In genomic region chr3:116424160-116424972, GRCm38 (mm10) we compare ENCODE assay signal across 8 mouse cellular contexts. TPM values are rescaled to one million over a fixed set of nuclear protein-coding genes. Genes with fewer than 3 reads are reported as not detected.
A peak's percentile ranks its signal among the peaks of the same experiment; 100 is the strongest.
DNase-seq lines count a peak whose midpoint lies in the region; ATAC-seq and TF ChIP-seq lines count a peak whose summit lies in the region.

No protein-coding gene starts in this region.

- peak overlapping the region; percentile 99 for H3K4me2 ChIP-seq in hindbrain, embryonic 15.5 days

- no peak for TF ChIP-seq POLR2A in kidney, adult 2 months (IDR thresholded peaks at IDR 0.05; ENCODE audit: low read depth, low read length)
- TF ChIP-seq POLR2A in ES-Bruce4 (IDR thresholded peaks at IDR 0.05; ENCODE audit: insufficient read depth, low read length), result no peak

- H3K4me1 ChIP-seq in kidney, adult 2 months (ENCODE audit: control insufficient read depth, insufficient read depth, low read length), result no peaks in the 10 kb centered on the region
- no peaks in the 10 kb centered on the region for H3K4me1 ChIP-seq in ES-Bruce4 (ENCODE audit: control insufficient read depth, insufficient read depth, low read length)
- peaks cover 29% of the 10 kb centered on the region for H3K4me1 ChIP-seq in hindbrain, embryonic 15.5 days (replicated peaks)

- H3K9ac ChIP-seq in ES-Bruce4 (ENCODE audit: low read depth, poor library complexity, severe bottlenecking), result peak overlapping the region; percentile 65
- H3K9ac ChIP-seq in hindbrain, embryonic 15.5 days, result peak overlapping the region; percentile 70

- ATAC-seq in common myeloid progenitor, adult 5-6 weeks (replicated peaks; ENCODE audit: low read depth, poor library complexity, severe bottlenecking), result peak; percentile 7; the same call in 1 of the 2 replicates
- ATAC-seq in hindbrain, embryonic 15.5 days (ENCODE audit: low FRiP score, low read depth), result peak; percentile 86
- ATAC-seq in megakaryocyte-erythroid progenitor cell, adult 5-6 weeks (replicated peaks; ENCODE audit: low FRiP score, low TSS enrichment, poor library complexity, severe bottlenecking), result peak; percentile 11

- no peak for DNase-seq in kidney, adult 2 months
- DNase-seq in kidney, postnatal 14 days, result no peak
- DNase-seq in layer of hippocampus, adult 18-20 months (ENCODE audit: low spot score in 2 of 2), result no peak
- DNase-seq in retina, postnatal 1 day, result no peak

- TF ChIP-seq CTCF in kidney, adult 2 months (conservative IDR thresholded peaks at IDR 0.05; ENCODE audit: insufficient read depth, insufficient read length, low read depth, low read length), result no peak
- TF ChIP-seq CTCF in ES-Bruce4 (IDR thresholded peaks at IDR 0.05; ENCODE audit: low read depth, low read length), result no peak

- H3K36me3 ChIP-seq in kidney, adult 2 months (ENCODE audit: control insufficient read depth, insufficient read depth, low read length), result no peaks in the 10 kb centered on the region
- H3K36me3 ChIP-seq in ES-Bruce4 (ENCODE audit: control insufficient read depth, insufficient read depth, low read length, poor library complexity, severe bottlenecking), result no peaks in the 10 kb centered on the region
- no peaks in the 10 kb centered on the region for H3K36me3 ChIP-seq in hindbrain, embryonic 15.5 days

- 0 out of 2 replicates have a peak, but pooled peaks have one; percentile 20 for TF ChIP-seq EP300 in ES-Bruce4 (IDR thresholded peaks at IDR 0.05; ENCODE audit: insufficient read depth, low read depth, low read length)

- H3K4me3 ChIP-seq in kidney, adult 2 months (ENCODE audit: insufficient read depth, low read depth, low read length), result peak overlapping the region; percentile 78
- H3K4me3 ChIP-seq in ES-Bruce4 (ENCODE audit: low read depth, low read length), result peak overlapping the region; percentile 79
- peak overlapping the region; percentile 79 for H3K4me3 ChIP-seq in hindbrain, embryonic 15.5 days

- under 1% methylated on average over 32 of the region's 32 CpGs for WGBS in kidney, adult 2 months
- under 1% methylated on average over 32 of the region's 32 CpGs for whole genome bisulfite sequencing in hindbrain, embryonic 15.5 days

- H3K9me3 ChIP-seq in ES-Bruce4 (replicated peaks; ENCODE audit: control insufficient read depth, insufficient read depth, low read length, poor library complexity, severe bottlenecking), result no peaks in the 10 kb centered on the region
- H3K9me3 ChIP-seq in hindbrain, embryonic 15.5 days, result no peaks in the 10 kb centered on the region

- no peaks in the 10 kb centered on the region for H3K27me3 ChIP-seq in kidney, adult 2 months (replicated peaks; ENCODE audit: control insufficient read depth, insufficient read depth, low read length)
- H3K27me3 ChIP-seq in ES-Bruce4 (ENCODE audit: control insufficient read depth, insufficient read depth, low read length, poor library complexity, severe bottlenecking), result no peaks in the 10 kb centered on the region
- H3K27me3 ChIP-seq in hindbrain, embryonic 15.5 days, result no peaks in the 10 kb centered on the region

- peak overlapping the region; percentile 54; the same call in 1 of the 2 replicates for H3K27ac ChIP-seq in kidney, adult 2 months (ENCODE audit: insufficient read depth, low read depth, low read length)
- peak overlapping the region; percentile 67 for H3K27ac ChIP-seq in ES-Bruce4 (ENCODE audit: insufficient read depth, low read length)
- H3K27ac ChIP-seq in hindbrain, embryonic 15.5 days (replicated peaks), result peak overlapping the region; percentile 79

RNA-seq across cellular contexts. Expression of gene Cdc14a, which starts 0.5 kb away (rescaled TPM):
- polyA plus RNA-seq in kidney, adult 2 months (2012; rRNA removed), result 5.3 and 5.5 TPM in 2 replicates
- polyA plus RNA-seq in ES-Bruce4 (2011; ENCODE audit: insufficient read depth, insufficient read length, low read depth, missing spikeins), result 3.1 and 3.6 TPM in 2 replicates
- total RNA-seq in common myeloid progenitor, adult 5-6 weeks (2017), result 21.9 and 34.1 TPM in 2 replicates
- polyA plus RNA-seq in hindbrain, embryonic 15.5 days (2015; fragmentation: Nextera tagmentation; extraction: Ambion mirVana), result 3.4 and 3.9 TPM in 2 replicates
- 11.8 and 20.9 TPM in 2 replicates for total RNA-seq in megakaryocyte-erythroid progenitor cell, adult 5-6 weeks (2014; fragmentation: Nextera tagmentation)
- 18.7 and 30.9 TPM in 2 replicates for total RNA-seq in megakaryocyte-erythroid progenitor cell, adult 5-6 weeks (2017)
- total RNA-seq in layer of hippocampus, adult 18-20 months (2021), result 1 to 10 TPM; 3.2 to 5.2 TPM

Comparison
In these comparisons a context has a peak if more than half of its experiments do, and no peak if none do; other contexts are left out.
1. ATAC-seq: peak in every context shown above with its lines; median percentile 86 in hindbrain, embryonic 15.5 days; 11 in megakaryocyte-erythroid progenitor cell, adult 5-6 weeks; 7 in common myeloid progenitor, adult 5-6 weeks.